Mouse (Mus musculus): ENCODE measurements at regions not wholly inside any gene's neighbourhood (a gene's known extent, or its start where the extent isn't known, plus 50 kb on each side); places are given as distances from the start of the nearest gene placed in this dataset.

- Histone ChIP-seq H3K27me3 (ENCODE audit: control insufficient read depth, insufficient read depth, low read length) (no peaks in the 10 kb centered on the region), H3K4me3 (ENCODE audit: insufficient read depth, low read depth, low read length) (no peak overlapping the region), H3K36me3 (ENCODE audit: control insufficient read depth, insufficient read depth, low read length) (no peaks in the 10 kb centered on the region), H3K79me2 (ENCODE audit: control insufficient read depth, insufficient read depth, low read length) (no peaks in the 10 kb centered on the region), H3K27ac (replicated peaks; ENCODE audit: insufficient read depth, low read depth, low read length) (no peak overlapping the region), H3K9ac (ENCODE audit: low read depth, low read length) (no peak overlapping the region), H3K4me1 (ENCODE audit: control insufficient read depth, insufficient read depth, low read length) (no peaks in the 10 kb centered on the region)
- TF ChIP-seq POLR2A (IDR thresholded peaks at IDR 0.05; ENCODE audit: extremely low read depth, insufficient read depth, low read length) (no peak), CTCF (IDR thresholded peaks at IDR 0.05; ENCODE audit: low read depth, low read length) (peak; percentile 79)
- WGBS: 50% methylated on average over 10 of the region's 10 CpGs
- DNase-seq (ENCODE audit: extremely low read depth, low read depth, low spot score): peak; percentile 20
These were observed 1093.5 kb downstream of the Mrps31 start for GRCm38 (mm10) chr8:23504704-23505103.

- no peaks in the 10 kb centered on the region for H3K36me3 ChIP-seq (ENCODE audit: control insufficient read depth, insufficient read depth, low read length)
- no peak overlapping the region for H3K4me3 ChIP-seq (ENCODE audit: insufficient read depth, low read depth, low read length)
- H3K27me3 ChIP-seq (ENCODE audit: control insufficient read depth, insufficient read depth, low read length): no peaks in the 10 kb centered on the region
- H3K9ac ChIP-seq (ENCODE audit: low read depth, low read length): no peak overlapping the region
- no peaks in the 10 kb centered on the region for H3K79me2 ChIP-seq (ENCODE audit: control insufficient read depth, insufficient read depth, low read length)
- DNase-seq (ENCODE audit: extremely low read depth, low read depth, low spot score): no peak
- no peak overlapping the region for H3K27ac ChIP-seq (replicated peaks; ENCODE audit: insufficient read depth, low read depth, low read length)
- no peaks in the 10 kb centered on the region for H3K4me1 ChIP-seq (ENCODE audit: control insufficient read depth, insufficient read depth, low read length)
- WGBS: 78% methylated on average over 9 of the region's 9 CpGs
- TF ChIP-seq CTCF (IDR thresholded peaks at IDR 0.05; ENCODE audit: low read depth, low read length) (no peak), POLR2A (IDR thresholded peaks at IDR 0.05; ENCODE audit: extremely low read depth, insufficient read depth, low read length) (no peak)
These were observed 1094.1 kb downstream of the Mrps31 start for GRCm38 (mm10) chr8:23505216-23505615.

GRCm38 (mm10) chr8:23505966-23506365, 1094.8 kb downstream of the Mrps31 start:
- H3K79me2 ChIP-seq (ENCODE audit: control insufficient read depth, insufficient read depth, low read length): no peaks in the 10 kb centered on the region
- H3K27ac ChIP-seq (replicated peaks; ENCODE audit: insufficient read depth, low read depth, low read length): no peak overlapping the region
- TF ChIP-seq CTCF (IDR thresholded peaks at IDR 0.05; ENCODE audit: low read depth, low read length) (no peak), POLR2A (IDR thresholded peaks at IDR 0.05; ENCODE audit: extremely low read depth, insufficient read depth, low read length) (no peak)

GRCm38 (mm10) chr8:23507661-23508060, 1096.5 kb downstream of the Mrps31 start:
- no peak overlapping the region for H3K27ac ChIP-seq (replicated peaks; ENCODE audit: insufficient read depth, low read depth, low read length)
- 54% methylated on average over 4 of the region's 4 CpGs for WGBS

More at GRCm38 (mm10) chr8:23505966-23506365, 1094.8 kb downstream of the Mrps31 start:
- no peaks in the 10 kb centered on the region for H3K27me3 ChIP-seq (ENCODE audit: control insufficient read depth, insufficient read depth, low read length)
- no peak for DNase-seq (ENCODE audit: extremely low read depth, low read depth, low spot score)
- H3K36me3 ChIP-seq (ENCODE audit: control insufficient read depth, insufficient read depth, low read length): no peaks in the 10 kb centered on the region
- no peaks in the 10 kb centered on the region for H3K4me1 ChIP-seq (ENCODE audit: control insufficient read depth, insufficient read depth, low read length)
- 86% methylated on average over 4 of the region's 4 CpGs for WGBS
- no peak overlapping the region for H3K4me3 ChIP-seq (ENCODE audit: insufficient read depth, low read depth, low read length)
- no peak overlapping the region for H3K9ac ChIP-seq (ENCODE audit: low read depth, low read length)

GRCm38 (mm10) chr8:23510076-23510475, 1098.9 kb downstream of the Mrps31 start:
- H3K27me3 ChIP-seq (ENCODE audit: control insufficient read depth, insufficient read depth, low read length): no peaks in the 10 kb centered on the region
- WGBS: 78% methylated on average over 5 of the region's 5 CpGs
- H3K36me3 ChIP-seq (ENCODE audit: control insufficient read depth, insufficient read depth, low read length): no peaks in the 10 kb centered on the region
- H3K4me3 ChIP-seq (ENCODE audit: insufficient read depth, low read depth, low read length): no peak overlapping the region
- no peaks in the 10 kb centered on the region for H3K79me2 ChIP-seq (ENCODE audit: control insufficient read depth, insufficient read depth, low read length)
- TF ChIP-seq CTCF (IDR thresholded peaks at IDR 0.05; ENCODE audit: low read depth, low read length) (no peak), POLR2A (IDR thresholded peaks at IDR 0.05; ENCODE audit: extremely low read depth, insufficient read depth, low read length) (no peak)
- DNase-seq (ENCODE audit: extremely low read depth, low read depth, low spot score): no peak
- H3K27ac ChIP-seq (replicated peaks; ENCODE audit: insufficient read depth, low read depth, low read length): no peak overlapping the region
- H3K4me1 ChIP-seq (ENCODE audit: control insufficient read depth, insufficient read depth, low read length): no peaks in the 10 kb centered on the region
- H3K9ac ChIP-seq (ENCODE audit: low read depth, low read length): no peak overlapping the region

More at GRCm38 (mm10) chr8:23507661-23508060, 1096.5 kb downstream of the Mrps31 start:
- TF ChIP-seq CTCF (IDR thresholded peaks at IDR 0.05; ENCODE audit: low read depth, low read length) (no peak), POLR2A (IDR thresholded peaks at IDR 0.05; ENCODE audit: extremely low read depth, insufficient read depth, low read length) (no peak)
- no peaks in the 10 kb centered on the region for H3K27me3 ChIP-seq (ENCODE audit: control insufficient read depth, insufficient read depth, low read length)
- H3K9ac ChIP-seq (ENCODE audit: low read depth, low read length): no peak overlapping the region
- H3K4me3 ChIP-seq (ENCODE audit: insufficient read depth, low read depth, low read length): no peak overlapping the region
- no peaks in the 10 kb centered on the region for H3K36me3 ChIP-seq (ENCODE audit: control insufficient read depth, insufficient read depth, low read length)
- H3K79me2 ChIP-seq (ENCODE audit: control insufficient read depth, insufficient read depth, low read length): no peaks in the 10 kb centered on the region
- H3K4me1 ChIP-seq (ENCODE audit: control insufficient read depth, insufficient read depth, low read length): no peaks in the 10 kb centered on the region
- DNase-seq (ENCODE audit: extremely low read depth, low read depth, low spot score): no peak

GRCm38 (mm10) chr8:23510561-23510960, 1099.4 kb downstream of the Mrps31 start:
- no peak overlapping the region for H3K27ac ChIP-seq (replicated peaks; ENCODE audit: insufficient read depth, low read depth, low read length)
- WGBS: 70% methylated on average over 5 of the region's 5 CpGs
- no peak overlapping the region for H3K4me3 ChIP-seq (ENCODE audit: insufficient read depth, low read depth, low read length)
- H3K9ac ChIP-seq (ENCODE audit: low read depth, low read length): no peak overlapping the region
- DNase-seq (ENCODE audit: extremely low read depth, low read depth, low spot score): no peak
- no peaks in the 10 kb centered on the region for H3K4me1 ChIP-seq (ENCODE audit: control insufficient read depth, insufficient read depth, low read length)
- H3K79me2 ChIP-seq (ENCODE audit: control insufficient read depth, insufficient read depth, low read length): no peaks in the 10 kb centered on the region
- TF ChIP-seq CTCF (IDR thresholded peaks at IDR 0.05; ENCODE audit: low read depth, low read length): no peak
- TF ChIP-seq POLR2A (IDR thresholded peaks at IDR 0.05; ENCODE audit: extremely low read depth, insufficient read depth, low read length): no peak
- H3K36me3 ChIP-seq (ENCODE audit: control insufficient read depth, insufficient read depth, low read length): no peaks in the 10 kb centered on the region
- no peaks in the 10 kb centered on the region for H3K27me3 ChIP-seq (ENCODE audit: control insufficient read depth, insufficient read depth, low read length)

All from liver, adult 2 months (tissue).